Mouse (Mus musculus): Measurements from ENCODE around the gene Capn7. TPM values are rescaled to one million over a fixed set of nuclear protein-coding genes. Genes with fewer than 3 reads are reported as not detected.

Capn7 gene
- polyA plus RNA-seq, 1 experiment: 5.8 TPM

DNA sequence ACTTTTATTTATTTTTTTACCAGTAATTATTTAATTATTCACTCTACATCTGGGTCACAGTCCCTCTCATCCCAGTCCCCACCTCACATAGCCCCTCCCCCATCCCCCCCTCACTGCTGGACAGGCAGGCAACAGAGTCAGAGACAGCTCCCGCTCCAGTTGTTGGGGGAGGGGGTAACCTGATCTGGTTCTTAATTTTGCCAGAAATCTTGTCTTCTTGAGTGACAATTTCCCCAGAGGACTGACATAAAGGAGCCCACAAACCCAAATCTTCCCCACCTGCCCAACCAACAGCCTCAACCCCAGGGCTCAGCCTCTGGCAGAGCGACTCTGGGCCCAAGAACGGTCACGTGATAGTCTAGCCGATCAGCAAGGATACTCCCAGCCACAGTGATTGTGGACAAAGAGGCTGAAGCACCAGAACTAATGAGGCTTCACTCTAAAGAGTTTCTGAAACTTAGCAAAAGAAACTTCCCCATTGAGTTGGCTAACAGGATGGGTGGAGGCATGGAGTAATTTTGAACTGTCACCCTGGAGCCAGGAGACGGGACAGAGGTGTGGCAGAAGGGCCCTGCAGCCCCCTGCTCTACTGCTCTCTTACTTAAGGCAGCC, 77.1 kb downstream of the Capn7 start:
- TF ChIP-seq CTCF (IDR thresholded peaks at IDR 0.05; ENCODE audit: extremely low read depth, insufficient read length, insufficient replicate concordance, low read depth, low read length) (no peak), POLR2A (IDR thresholded peaks at IDR 0.05; ENCODE audit: low read depth, low read length) (no peak)
- H3K27ac ChIP-seq (ENCODE audit: insufficient read depth, low read depth, low read length): no peak overlapping the region; the same call in 1 of the 2 replicates
- H3K36me3 ChIP-seq (ENCODE audit: control insufficient read depth, insufficient read depth, low read length): no peaks in the 10 kb centered on the region
- 73% methylated on average over 6 of the region's 6 CpGs for WGBS
- H3K4me3 ChIP-seq (ENCODE audit: low read depth, low read length): no peak overlapping the region
- H3K4me1 ChIP-seq (ENCODE audit: control insufficient read depth, insufficient read depth, insufficient read length, low read length): peaks cover 16% of the 10 kb centered on the region; the same call in 1 of the 2 replicates
- no peaks in the 10 kb centered on the region for H3K27me3 ChIP-seq (ENCODE audit: control insufficient read depth, insufficient read depth, low read length)

DNA sequence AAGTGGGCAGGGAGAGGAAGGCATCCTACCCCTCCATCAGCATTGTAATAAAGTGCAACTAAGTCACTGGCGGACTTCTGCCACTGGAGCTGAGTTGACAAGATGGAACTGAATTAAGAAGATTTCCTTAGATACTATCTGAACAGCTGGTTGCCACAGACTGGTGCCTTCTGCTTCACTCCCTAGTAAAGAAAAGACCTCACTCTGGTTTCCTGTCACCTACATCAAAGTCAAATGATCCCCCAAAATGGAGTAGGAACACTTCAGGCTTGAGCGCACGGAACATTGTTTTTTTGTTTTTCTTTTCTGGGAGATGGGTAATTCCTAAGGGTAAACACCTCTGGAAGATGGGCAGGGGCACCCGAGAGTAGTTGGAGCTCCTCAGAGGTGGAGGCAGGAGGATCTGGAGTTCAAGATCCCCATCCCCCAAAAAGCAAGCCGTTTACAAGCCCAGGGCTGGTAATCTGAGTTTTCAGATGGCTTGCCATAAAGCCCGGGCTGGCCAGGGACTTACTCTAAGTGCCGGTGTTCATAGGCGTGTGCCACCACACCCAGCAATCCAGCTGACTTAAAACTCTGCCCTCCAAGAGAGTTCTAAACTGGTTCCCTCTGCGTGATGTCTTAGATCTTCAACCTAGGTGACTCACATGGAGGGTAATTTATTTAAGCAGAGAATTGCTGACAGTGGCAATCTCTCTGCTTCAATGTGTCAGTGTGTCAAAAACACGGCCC, 78.0 kb downstream of the Capn7 start:
- WGBS: 40% methylated on average over 10 of the region's 10 CpGs
- Histone ChIP-seq H3K27ac (ENCODE audit: insufficient read depth, low read depth, low read length) (no peak overlapping the region), H3K36me3 (ENCODE audit: control insufficient read depth, insufficient read depth, low read length) (no peaks in the 10 kb centered on the region), H3K27me3 (ENCODE audit: control insufficient read depth, insufficient read depth, low read length) (no peaks in the 10 kb centered on the region), H3K4me3 (ENCODE audit: low read depth, low read length) (no peak overlapping the region), H3K4me1 (ENCODE audit: control insufficient read depth, insufficient read depth, insufficient read length, low read length) (peaks cover 16% of the 10 kb centered on the region; the same call in 1 of the 2 replicates)
- TF ChIP-seq POLR2A (IDR thresholded peaks at IDR 0.05; ENCODE audit: low read depth, low read length) (no peak), CTCF (IDR thresholded peaks at IDR 0.05; ENCODE audit: extremely low read depth, insufficient read length, insufficient replicate concordance, low read depth, low read length) (no peak)

- peaks cover 16% of the 10 kb centered on the region; the same call in 1 of the 2 replicates for H3K4me1 ChIP-seq (ENCODE audit: control insufficient read depth, insufficient read depth, insufficient read length, low read length)
- H3K27me3 ChIP-seq (ENCODE audit: control insufficient read depth, insufficient read depth, low read length): no peaks in the 10 kb centered on the region
- no peak overlapping the region for H3K4me3 ChIP-seq (ENCODE audit: low read depth, low read length)
- 48% methylated on average over 7 of the region's 7 CpGs for WGBS
- TF ChIP-seq CTCF (IDR thresholded peaks at IDR 0.05; ENCODE audit: extremely low read depth, insufficient read length, insufficient replicate concordance, low read depth, low read length): no peak
- TF ChIP-seq POLR2A (IDR thresholded peaks at IDR 0.05; ENCODE audit: low read depth, low read length): no peak
- H3K36me3 ChIP-seq (ENCODE audit: control insufficient read depth, insufficient read depth, low read length): no peaks in the 10 kb centered on the region
- H3K27ac ChIP-seq (ENCODE audit: insufficient read depth, low read depth, low read length): no peak overlapping the region
These were observed 78.5 kb downstream of the Capn7 start for GRCm38 (mm10) chr14:31414967-31415376.

GRCm38 (mm10) chr14:31416411-31416810, 80.0 kb downstream of the Capn7 start:
- no peak overlapping the region for H3K4me3 ChIP-seq (ENCODE audit: low read depth, low read length)
- H3K4me1 ChIP-seq (ENCODE audit: control insufficient read depth, insufficient read depth, insufficient read length, low read length): peaks cover 22% of the 10 kb centered on the region; the same call in 1 of the 2 replicates
- H3K27me3 ChIP-seq (ENCODE audit: control insufficient read depth, insufficient read depth, low read length): no peaks in the 10 kb centered on the region
- no peak overlapping the region for H3K27ac ChIP-seq (ENCODE audit: insufficient read depth, low read depth, low read length)
- 91% methylated on average over 3 of the region's 3 CpGs for WGBS
- no peaks in the 10 kb centered on the region for H3K36me3 ChIP-seq (ENCODE audit: control insufficient read depth, insufficient read depth, low read length)
- TF ChIP-seq CTCF (IDR thresholded peaks at IDR 0.05; ENCODE audit: extremely low read depth, insufficient read length, insufficient replicate concordance, low read depth, low read length) (no peak), POLR2A (IDR thresholded peaks at IDR 0.05; ENCODE audit: low read depth, low read length) (no peak)

- H3K4me1 ChIP-seq (ENCODE audit: control insufficient read depth, insufficient read depth, insufficient read length, low read length): peaks cover 27% of the 10 kb centered on the region; the same call in 1 of the 2 replicates
- no peaks in the 10 kb centered on the region for H3K27me3 ChIP-seq (ENCODE audit: control insufficient read depth, insufficient read depth, low read length)
- 69% methylated on average over 16 of the region's 16 CpGs for WGBS
- no peaks in the 10 kb centered on the region for H3K36me3 ChIP-seq (ENCODE audit: control insufficient read depth, insufficient read depth, low read length)
- H3K27ac ChIP-seq (ENCODE audit: insufficient read depth, low read depth, low read length): peak overlapping the region; percentile 19; the same call in 1 of the 2 replicates
- TF ChIP-seq POLR2A (IDR thresholded peaks at IDR 0.05; ENCODE audit: low read depth, low read length) (no peak), CTCF (IDR thresholded peaks at IDR 0.05; ENCODE audit: extremely low read depth, insufficient read length, insufficient replicate concordance, low read depth, low read length) (no peak)
- H3K4me3 ChIP-seq (ENCODE audit: low read depth, low read length): no peak overlapping the region
These were observed 80.6 kb downstream of the Capn7 start for GRCm38 (mm10) chr14:31416835-31417549.

DNA sequence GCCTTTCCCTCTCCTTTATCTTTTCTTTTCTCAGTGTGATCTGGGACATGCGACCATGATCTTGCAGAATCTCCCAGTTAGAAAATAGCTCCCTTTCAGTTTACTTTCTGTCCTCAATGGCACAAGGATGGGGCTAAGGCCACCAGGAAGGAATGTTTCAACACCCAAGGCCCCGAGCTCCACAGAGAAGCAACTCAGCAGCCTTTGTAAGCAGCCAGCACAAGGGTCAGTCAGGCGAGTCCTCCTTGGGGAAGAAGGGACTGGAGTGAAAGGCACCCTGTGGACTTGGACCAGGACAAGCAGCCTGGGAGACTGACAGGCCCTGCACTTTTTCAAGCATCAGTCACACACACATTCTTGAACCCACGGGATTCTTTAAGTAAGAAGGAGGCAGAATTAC, 82.8 kb downstream of the Capn7 start:
- H3K4me3 ChIP-seq (ENCODE audit: low read depth, low read length): no peak overlapping the region
- no peak for TF ChIP-seq CTCF (IDR thresholded peaks at IDR 0.05; ENCODE audit: extremely low read depth, insufficient read length, insufficient replicate concordance, low read depth, low read length)
- no peak for TF ChIP-seq POLR2A (IDR thresholded peaks at IDR 0.05; ENCODE audit: low read depth, low read length)
- 50% methylated on average over 4 of the region's 4 CpGs for WGBS
- no peaks in the 10 kb centered on the region for H3K36me3 ChIP-seq (ENCODE audit: control insufficient read depth, insufficient read depth, low read length)
- H3K27me3 ChIP-seq (ENCODE audit: control insufficient read depth, insufficient read depth, low read length): no peaks in the 10 kb centered on the region
- peaks cover 35% of the 10 kb centered on the region; the same call in 1 of the 2 replicates for H3K4me1 ChIP-seq (ENCODE audit: control insufficient read depth, insufficient read depth, insufficient read length, low read length)
- no peak overlapping the region for H3K27ac ChIP-seq (ENCODE audit: insufficient read depth, low read depth, low read length)

GRCm38 (mm10) chr14:31420135-31420534, 83.7 kb downstream of the Capn7 start:
- H3K27ac ChIP-seq (ENCODE audit: insufficient read depth, low read depth, low read length): no peak overlapping the region
- 94% methylated on average over 8 of the region's 8 CpGs for WGBS
- H3K4me1 ChIP-seq (ENCODE audit: control insufficient read depth, insufficient read depth, insufficient read length, low read length): peaks cover 30% of the 10 kb centered on the region; the same call in 1 of the 2 replicates

More at GRCm38 (mm10) chr14:31420135-31420534, 83.7 kb downstream of the Capn7 start:
- no peaks in the 10 kb centered on the region for H3K27me3 ChIP-seq (ENCODE audit: control insufficient read depth, insufficient read depth, low read length)
- no peak for TF ChIP-seq POLR2A (IDR thresholded peaks at IDR 0.05; ENCODE audit: low read depth, low read length)
- TF ChIP-seq CTCF (IDR thresholded peaks at IDR 0.05; ENCODE audit: extremely low read depth, insufficient read length, insufficient replicate concordance, low read depth, low read length): no peak
- no peak overlapping the region for H3K4me3 ChIP-seq (ENCODE audit: low read depth, low read length)
- no peaks in the 10 kb centered on the region for H3K36me3 ChIP-seq (ENCODE audit: control insufficient read depth, insufficient read depth, low read length)

All from small intestine, adult 2 months (tissue).